Mouse (Mus musculus) olfactory bulb, adult 2 months (tissue): Measurements from ENCODE around the gene Mapk9.

Experiments
- CTCF ChIP-seq: fragments of 200-500 bp; IDR thresholded peaks from 2 replicates; pipeline ENCODE4 v1.5.1; 2012; ENCODE audit warnings: low read depth, mild to moderate bottlenecking, low read length, moderate library complexity; ENCODE audit not compliant: insufficient read depth
- POLR2A ChIP-seq: fragments of 200-500 bp; IDR thresholded peaks from 2 replicates; pipeline ENCODE4 v1.6.1; 2012; ENCODE audit warnings: mild to moderate bottlenecking, low read depth, low read length, moderate library complexity; ENCODE audit not compliant: insufficient read depth

DNA sequence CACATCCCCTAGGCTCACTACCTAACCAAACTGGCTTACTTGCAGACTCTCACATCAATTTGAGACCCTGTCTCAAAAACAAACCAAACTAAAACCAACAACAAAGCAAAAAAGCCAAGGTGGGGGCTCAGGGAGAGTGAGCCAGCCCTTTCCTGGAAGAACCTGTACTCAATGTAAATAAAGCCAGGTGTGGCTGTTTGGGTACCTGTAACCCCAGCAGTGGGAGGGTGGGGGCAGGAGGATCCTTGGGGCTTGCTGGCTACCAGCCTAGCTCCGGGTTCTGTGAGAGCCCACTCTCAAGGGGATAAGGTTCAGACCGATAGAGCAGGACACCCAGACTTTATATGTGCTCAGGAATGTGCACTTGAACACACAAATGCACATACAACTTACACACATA, 25.6 kb upstream of the Mapk9 start:
- TF ChIP-seq CTCF (no peak), POLR2A (no peak)
